Mouse (Mus musculus) adrenal gland, postnatal 36 days (tissue): ENCODE data around the gene Notch2. TPM values are rescaled to one million over a fixed set of nuclear protein-coding genes. Genes with fewer than 3 reads are reported as not detected.
"Not testable (repeated sequence)": the region's sequence is repeated elsewhere in the genome, so short reads cannot be mapped to it uniquely, and the experiment has no call there.

ENCODE experiments used
- DNase-seq, 2 experiments: peaks; one replicate each; pipeline ENCODE4 v3.0.0; 2021; ENCODE audit warnings: mixed read lengths in 1 of 2
- total RNA-seq, 2 experiments: library from RNA; stranded (reverse); gene quantifications; 2 replicates each; pipeline ENCODE4 v1.2.3; 2021

The Notch2 gene
- total RNA-seq, 2 experiments from 2014 or later, result 66.1 to 76.2 TPM

DNA sequence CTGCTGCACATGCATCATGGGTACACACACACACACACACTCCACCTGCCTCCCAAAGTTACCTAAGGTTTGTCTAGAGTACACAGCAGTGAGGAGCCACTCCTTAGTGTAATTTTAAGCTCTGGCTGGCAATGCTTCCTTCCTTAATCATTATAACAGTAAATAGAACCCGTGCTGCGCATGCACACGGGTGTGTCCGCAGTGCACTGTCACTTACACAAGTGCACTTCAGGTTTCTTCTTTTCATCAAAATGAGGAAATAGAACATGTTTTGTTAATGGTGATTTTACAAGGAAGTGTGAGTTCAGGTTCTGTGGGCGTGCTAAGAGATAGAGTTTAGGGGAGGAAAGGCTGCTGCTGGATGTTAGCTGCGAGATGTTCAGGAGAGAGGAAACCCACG is 17.8 kb downstream of the Notch2 start:
- no peak for DNase-seq

DNA sequence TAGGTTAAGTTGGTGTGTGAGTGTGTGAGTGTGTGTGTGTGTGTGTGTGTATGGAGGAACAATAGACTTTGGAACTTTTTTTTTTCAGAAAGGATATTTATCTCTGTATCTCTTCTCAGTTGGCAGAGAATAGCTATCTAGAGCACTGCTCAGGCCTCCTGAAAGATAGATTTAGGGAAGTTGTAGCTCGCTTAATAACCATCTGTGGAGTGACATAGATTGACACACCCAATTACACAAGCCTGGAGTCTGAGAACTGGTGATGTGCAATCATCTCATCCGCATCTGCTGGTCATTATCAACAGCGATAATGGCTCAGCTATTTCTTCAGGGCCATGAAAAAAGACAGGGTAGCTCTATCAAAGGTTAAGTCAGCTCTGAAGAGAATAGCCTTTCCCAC is 18.9 kb downstream of the Notch2 start:
- DNase-seq, result no peak

DNA sequence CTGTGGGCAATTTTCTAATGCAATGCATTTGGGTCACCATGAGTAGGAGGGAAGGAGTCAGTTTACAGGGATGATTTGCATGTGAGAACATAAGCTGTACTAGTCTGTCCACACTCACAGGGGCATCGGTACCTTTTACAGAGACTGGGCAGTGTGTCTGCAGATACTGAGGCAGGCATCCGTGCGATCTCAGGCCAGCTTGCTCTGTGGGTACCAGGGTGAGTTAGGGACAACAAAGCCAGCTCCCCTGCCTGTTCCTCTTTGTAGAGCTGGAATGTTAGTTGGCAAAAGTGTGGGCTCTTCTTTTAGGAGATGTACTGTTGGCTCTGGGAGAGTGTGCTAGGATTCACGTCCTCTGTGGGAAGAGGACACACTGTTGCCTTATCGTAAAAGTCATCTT is 19.6 kb downstream of the Notch2 start:
- no peak for DNase-seq

DNA sequence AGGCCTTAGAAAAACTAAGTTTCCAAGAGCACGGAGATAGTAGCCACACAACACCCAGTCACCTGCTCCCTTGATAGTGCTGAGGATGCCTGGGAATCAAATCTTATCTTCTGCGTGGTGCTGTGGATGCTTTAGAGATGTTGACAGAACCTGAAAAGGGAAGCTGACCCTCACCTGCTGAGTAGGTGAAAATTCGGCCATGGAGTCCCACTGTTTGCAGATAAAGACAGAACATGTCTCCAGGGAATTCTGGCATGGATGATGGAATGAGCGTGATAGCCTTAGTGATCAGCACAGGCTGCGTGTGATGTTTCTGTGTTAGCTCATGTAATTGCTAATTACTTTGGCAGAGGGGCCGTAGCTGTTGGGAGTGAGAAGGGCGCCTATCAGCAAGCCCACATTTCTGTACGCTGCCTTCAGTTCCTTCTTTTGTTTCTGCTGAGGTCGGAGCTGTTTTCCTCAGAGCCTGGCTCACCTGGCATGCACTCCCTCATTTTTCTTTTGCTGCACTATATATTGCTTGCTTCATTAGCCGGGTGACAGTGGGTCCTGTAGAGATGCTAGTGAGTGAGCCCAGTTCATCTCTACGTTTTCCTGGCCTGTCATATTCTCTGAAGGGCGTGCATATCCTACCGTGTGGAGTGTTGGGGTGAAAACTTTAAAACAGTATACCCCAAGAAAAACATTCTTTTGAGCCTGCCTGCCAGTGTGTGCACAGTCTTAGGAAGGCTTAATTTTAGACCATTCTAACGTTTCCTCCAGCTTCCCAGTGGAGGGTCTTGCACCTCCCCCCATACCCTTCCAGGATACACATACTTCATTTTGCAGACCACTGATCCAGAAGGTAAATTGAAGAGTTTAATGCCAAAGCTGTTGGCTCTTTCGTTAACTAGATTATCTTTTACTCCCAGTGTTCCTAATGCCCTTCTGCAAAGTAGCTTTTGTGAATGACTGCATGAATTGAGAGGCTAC is 21.6 kb downstream of the Notch2 start:
- DNase-seq, result no peak

DNA sequence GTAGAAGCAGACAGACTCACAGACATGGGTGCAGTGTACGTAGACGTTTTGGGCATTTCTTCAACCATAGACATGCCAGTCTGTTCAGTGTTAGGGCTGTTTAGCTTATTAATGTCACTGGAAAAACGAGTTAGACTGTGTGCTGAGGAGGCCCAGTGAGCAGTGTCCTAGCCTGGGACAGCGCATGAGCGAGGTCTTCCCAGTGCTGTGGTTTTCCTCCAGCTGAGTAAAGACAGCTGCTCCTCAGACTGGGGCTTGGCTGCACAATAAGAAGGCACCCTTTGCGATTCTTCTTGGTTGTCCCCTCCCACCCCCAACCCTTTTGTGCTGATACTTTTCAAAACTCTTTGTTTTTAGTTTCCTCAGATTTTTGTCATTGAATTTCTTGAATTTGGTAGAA is 22.8 kb downstream of the Notch2 start:
- no peak for DNase-seq

DNA sequence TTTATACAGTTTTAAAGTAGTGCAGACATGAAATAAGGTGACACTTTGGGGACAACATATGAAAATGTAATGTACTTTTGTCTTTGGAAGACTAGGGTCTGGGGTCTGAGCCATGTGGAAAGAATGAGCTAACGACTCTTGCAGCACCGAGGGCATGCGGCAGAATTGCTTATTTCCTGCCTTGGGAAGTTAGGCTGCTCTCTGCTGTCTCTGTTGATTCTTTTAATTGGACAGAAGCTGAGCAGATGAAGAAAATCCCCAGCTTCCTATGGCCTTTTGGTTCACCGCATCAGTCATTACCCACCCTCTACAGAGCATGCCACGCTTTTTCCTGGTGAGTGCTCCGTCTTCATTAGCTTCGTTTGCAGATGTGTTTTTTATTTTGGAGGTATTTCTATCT is 23.8 kb downstream of the Notch2 start:
- no peak for DNase-seq

DNA sequence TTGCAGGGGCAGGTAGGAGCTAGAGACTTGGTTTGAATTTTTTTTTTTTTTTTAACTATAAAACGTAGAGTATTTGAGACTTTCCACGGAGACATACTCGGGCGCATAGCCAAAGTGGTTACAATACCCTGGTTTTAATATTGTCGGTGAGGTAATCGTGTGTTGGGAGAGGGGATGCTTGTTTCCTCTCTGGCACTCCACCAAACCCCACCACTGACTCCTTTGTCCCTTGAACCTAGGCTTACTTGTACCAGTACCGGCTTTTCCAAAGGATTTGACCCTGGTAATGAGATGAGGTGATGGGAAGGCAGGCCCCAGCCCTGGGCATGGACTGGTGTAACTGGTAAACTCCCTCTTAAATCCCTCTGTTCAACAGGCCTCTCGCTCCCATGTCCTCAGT is 25.3 kb downstream of the Notch2 start:
- no peak for DNase-seq

DNA sequence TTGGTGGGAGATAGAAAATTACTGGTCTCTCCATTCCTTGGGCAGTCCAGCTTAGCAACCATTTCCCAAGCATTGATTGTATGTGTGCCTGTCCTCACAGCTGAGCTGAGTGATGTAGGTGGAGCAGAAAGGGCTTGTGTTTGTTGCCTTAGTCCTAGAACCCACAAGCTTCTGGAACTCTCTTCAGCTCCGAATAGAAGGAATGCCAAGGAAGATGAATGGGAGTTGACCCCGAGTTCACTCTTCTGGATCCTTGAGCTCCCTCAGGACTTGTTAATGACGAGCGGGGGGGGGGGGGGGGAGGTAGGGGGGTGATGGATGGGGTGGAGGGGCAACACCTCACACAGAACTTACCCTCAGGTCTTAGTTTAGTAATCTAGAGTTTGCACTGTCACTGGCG is 25.9 kb downstream of the Notch2 start:
- DNase-seq, result no peak

DNA sequence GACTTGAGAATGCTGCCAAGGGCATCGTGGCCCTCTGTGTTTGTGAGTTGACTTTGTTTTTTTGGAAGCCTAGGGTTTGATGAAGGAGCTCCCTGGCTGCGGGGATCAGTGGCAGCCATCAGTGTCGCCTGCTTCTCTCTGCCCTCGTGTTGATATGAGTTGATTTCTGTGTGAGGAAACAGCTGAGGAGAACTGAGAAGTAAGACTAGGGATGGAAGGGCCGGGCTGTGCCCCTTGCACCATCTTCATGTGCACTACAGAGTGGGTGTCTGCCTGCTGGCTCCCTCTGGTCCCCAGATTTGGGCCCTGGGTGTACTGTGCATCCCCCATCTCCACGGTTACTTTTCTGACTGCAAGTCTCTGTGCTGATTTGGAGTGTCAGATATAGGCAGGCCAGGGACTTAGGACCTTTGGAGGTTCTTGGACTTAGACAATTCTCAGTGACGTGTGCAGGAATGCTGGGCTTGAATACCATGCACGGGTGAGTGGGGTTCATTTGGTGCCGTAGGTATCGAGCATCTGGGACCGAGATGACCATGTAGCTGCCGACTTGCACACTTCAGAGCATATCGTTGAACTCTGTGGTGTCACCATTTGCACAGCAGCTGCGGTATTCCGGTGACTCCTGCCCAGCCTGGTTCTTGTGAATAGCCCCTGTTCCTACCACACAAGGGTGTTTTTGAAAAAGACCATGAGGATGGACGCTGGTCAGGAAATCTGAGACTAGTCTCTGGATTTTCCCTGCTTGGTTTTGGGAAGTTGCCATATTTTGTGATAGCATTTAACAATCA is 26.5 kb downstream of the Notch2 start:
- no peak for DNase-seq

DNA sequence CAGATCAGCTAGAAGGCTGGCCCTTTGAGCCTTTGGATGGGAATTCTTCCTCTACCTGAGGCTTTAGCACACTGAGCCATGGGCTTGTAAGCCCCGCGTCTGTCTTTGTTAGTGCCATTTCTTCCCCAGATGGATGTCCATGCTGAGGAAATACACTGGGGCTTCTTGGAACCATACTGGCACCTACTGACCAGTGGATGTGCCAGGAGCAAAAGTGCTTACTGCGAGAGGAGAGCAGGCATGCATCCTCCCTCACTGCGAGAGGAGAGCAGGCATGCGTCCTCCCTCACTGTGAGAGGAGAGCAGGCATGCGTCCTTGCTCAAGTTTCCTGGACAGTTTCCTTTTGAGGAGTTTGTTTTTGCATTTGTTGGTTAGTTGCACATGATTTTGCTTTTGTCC is 27.5 kb downstream of the Notch2 start:
- DNase-seq, result peak in 1 of 2 experiments; percentile 21

DNA sequence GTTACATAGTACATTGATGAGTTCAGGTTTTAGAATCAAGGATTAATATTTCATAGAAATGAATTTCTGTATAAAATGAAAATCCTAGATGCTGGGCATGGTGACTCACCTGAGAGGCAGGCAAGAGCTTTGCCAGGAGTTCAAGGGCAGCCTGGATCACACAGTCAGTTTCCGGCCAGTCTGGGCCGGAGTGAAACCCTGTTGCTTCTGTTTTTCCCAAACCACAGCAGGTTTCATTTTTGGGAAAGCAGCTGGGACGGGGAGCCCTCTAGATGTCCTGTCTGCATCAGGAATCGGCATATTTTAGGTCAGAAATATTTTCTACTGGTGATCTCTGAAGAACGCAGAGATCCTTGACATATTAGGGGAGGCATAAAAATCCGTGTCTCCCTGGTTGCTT is 29.0 kb downstream of the Notch2 start:
- peak; percentile 76 for DNase-seq

DNA sequence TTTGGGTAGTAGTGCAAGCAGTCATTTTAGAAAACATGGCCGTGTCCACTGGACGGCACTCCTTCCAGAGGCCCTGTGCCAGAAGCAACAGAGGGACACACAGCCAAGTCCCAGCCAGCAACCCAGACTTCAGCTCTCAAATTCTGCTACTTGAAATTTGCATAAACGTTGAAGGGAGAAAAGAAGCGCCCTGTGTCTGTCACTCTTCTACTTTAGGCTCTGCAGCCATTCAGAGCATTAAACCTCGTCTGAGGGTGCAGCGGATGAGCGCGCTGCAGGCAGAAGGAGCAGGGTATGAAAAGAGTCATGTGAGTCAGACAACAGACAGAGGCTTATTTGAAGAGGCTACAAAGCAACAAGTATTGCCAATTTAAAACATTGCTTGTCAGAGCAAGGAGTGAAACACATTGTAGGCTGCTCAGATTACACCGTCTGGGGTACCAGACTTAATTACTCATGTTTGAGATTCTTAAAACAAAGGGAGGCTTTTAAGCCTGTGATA is 29.7 kb downstream of the Notch2 start:
- peak; percentile 60 to 61 for DNase-seq

DNA sequence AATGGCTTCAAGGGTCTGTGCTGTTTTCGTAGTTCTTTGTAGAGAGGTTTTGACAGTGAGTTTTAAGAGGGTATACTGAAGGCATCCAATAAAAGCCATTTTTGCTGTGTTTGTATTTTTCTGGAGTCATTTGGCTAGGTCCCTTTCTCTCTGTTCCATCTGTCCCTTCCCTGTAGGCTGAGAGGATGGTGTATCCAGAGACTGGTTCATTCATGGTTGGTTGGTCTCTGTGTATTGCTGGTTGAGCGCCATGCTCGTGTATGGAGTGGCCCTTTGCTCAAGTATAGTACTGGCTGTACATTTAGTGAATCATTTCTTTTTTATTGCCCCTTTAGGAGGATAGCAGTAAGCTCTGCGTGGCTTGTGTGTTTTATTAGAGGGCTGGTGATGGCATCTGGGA is 30.3 kb downstream of the Notch2 start:
- DNase-seq, result no peak

DNA sequence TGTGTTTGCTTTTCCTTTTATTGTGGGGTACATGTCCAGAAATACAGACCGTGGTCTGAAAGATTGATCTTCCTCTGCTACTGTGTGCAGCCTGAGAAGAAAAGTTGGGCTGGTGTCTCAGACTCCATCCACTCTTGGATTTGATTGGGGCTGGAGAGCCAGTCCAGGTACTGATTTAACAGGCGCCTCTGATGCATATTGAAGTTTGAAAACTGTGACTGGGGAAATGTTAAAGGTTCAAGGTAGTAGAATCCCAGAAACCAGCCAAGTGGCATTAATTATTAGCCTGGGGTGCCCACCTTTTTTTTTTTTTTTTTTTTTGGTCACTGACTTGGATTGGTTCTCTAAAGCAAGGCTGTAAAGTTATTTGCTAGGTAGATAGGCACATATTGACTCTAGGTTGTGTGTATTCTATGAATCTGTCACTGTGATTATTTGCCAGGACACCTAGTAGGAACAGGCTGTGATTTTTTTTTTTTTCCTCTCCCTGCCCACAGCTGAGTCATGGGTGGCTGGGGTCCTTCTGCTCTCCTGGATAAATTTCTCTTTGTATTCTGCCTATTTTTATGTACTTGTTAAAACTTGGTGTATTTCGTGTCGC is 31.5 kb downstream of the Notch2 start:
- no peak for DNase-seq

DNA sequence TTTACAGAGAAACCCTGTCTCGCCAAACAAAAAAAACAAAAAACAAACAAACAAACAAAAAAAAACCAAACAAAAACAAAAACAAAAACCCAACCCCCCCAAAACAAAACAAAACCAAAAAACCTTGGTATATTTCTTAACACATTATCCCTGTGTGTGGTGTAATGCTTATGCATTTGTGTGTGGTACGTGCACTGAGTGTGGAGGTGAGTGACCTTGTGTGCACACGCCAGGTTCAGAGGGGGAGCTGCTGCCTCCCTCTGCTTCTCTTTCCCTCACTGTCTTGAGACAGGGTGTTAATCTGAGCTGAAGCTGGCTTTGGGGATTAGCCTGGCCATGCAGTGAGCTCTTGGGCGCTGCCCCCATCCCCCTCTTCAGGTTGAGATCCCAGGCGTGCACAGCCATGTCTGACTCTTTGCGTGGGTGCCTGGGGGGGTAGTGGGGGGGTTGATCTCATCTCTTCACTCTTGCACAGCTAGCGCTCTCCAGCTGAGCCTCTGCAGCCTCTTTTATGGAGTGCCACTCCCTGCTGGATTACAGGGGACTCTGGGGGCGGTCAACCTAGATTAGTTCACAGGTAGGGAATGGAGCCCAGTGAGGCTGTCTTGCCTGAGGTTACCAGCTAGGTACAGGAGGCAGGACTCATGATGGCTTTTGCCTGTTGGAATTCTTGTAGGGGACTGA is 32.3 kb downstream of the Notch2 start:
- DNase-seq, result no peak

DNA sequence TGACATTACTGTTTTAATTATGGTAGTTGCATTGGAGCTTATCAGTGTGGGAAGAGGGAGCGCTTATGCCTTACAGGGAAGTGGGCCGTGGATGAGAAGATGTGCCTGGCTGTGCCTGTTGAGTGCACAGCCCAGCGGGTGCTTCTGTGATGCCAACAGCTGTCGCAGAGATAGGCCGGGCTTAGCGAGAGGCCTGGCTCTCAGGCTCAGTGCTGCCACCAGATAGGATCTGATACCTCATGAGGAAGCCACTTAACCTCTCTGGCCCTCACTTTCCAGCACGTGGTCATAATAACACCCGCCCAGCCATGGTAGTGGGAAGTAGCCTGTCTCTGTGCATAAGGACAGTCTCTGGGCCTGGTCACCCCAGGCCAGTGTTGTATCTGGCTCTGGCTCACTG is 33.0 kb downstream of the Notch2 start:
- peak in 1 of 2 experiments; percentile 20 for DNase-seq

DNA sequence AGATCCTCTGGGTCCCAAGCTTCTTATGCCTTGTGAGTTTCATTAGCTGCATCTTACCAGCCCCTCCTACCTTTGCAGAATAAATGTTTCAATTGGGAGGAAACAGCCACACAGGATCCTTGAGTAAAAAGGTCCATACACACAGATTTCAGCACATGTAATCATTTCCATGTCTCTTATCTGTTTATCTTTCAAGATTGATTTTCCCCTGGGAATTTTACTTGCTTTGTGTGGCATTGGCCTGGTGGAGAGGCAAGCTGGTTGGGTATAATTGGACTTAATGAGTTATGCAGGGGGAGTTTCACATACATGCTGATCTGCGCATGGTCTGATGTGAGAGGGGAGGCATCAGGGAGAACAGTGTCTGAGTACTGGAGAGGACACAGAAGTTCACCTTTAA is 36.3 kb downstream of the Notch2 start:
- no peak for DNase-seq

DNA sequence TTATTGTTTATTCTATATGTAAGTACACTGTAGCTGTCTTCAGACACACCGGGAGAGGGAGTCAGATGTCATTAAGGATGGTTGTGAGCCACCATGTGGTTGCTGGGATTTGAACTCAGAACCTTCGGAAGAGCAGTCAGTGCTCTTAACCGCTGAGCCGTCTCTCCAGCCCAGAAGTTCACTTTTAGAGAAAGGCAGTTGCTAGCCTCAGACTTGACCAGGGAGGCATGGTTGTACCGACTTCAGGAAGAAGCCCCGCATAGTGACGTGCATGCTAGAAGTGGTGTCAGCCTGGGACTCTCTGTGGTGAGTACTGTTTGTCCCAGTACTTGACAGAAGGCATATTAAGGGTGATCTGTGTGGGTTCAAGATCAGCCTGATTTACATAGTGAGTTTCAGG is 36.8 kb downstream of the Notch2 start:
- DNase-seq, result not testable (repeated sequence)

DNA sequence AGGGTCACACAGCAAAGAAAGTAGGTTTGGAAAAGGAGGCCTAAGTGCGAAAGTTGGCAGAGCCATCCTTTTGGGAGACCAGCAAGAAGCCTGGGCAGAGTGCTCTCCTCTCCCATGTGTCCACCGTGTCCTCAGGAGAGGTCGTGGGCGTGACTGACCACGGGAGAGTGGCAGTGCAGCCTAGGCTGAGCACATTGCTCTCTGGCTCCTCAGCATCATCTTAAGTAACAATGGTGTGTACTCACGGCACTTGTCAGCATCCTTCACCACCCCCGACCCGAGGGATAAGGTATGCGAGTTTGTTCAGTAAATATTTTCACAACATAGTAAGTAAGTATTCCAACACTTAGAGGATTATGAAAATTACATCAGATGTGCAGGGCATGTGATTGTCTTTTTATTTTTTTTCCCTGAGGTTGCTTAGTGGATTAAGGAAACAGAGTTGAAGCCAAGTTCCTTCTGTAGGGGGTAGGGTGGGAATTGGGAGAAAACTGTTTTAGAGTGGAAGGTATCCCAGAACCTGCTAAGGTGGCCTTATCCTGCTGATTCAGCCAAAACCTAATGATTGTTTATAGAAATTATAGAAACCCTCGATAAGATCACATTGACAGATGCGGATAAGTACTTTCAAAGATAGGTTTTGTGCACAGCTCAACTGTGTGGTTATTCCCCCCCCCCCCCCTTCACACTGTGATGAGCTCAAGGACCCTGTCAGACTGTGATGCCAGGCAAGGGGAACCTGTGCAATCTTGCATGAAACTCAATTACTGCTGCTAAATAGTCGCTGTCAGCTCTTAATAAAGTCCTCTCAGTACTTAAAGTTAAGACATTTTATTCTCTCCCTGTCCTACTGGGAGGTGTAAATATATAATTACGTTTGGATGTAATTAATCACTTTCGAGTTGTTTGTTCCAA is 37.4 kb downstream of the Notch2 start:
- DNase-seq, result peak in 1 of 2 experiments; percentile 27

DNA sequence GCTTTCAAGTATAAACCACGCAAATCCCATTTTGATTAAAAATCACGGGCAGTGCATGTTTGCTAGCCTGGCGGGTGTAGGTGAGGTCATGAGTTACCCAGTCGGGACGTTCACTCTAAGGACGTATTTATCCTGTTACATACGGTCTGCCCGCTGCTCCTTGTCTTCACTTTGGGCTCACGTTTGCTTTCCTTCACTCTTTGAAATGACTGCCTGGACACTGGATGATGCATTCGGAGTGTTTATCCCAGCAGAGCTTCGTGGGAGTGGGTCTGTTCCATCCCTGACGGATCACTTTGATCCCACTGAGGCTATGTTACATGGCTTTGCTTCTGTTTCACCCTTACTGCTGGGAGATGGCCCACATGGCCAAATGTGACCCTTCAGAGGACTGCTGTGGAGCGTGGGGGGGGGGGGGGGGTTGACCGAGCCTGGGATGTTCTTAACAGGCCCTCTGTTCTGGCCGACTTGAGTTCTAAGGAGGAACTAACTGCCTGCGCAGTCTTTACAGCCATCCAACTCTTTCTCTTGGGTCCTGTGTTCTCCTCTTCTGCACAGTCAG is 38.2 kb downstream of the Notch2 start:
- no peak for DNase-seq
